Mouse (Mus musculus): ENCODE data around the gene Plekhb2. TPM values are rescaled to one million over a fixed set of nuclear protein-coding genes. Genes with fewer than 3 reads are reported as not detected.

The Plekhb2 gene
- 134 TPM for polyA plus RNA-seq (2021)

DNA sequence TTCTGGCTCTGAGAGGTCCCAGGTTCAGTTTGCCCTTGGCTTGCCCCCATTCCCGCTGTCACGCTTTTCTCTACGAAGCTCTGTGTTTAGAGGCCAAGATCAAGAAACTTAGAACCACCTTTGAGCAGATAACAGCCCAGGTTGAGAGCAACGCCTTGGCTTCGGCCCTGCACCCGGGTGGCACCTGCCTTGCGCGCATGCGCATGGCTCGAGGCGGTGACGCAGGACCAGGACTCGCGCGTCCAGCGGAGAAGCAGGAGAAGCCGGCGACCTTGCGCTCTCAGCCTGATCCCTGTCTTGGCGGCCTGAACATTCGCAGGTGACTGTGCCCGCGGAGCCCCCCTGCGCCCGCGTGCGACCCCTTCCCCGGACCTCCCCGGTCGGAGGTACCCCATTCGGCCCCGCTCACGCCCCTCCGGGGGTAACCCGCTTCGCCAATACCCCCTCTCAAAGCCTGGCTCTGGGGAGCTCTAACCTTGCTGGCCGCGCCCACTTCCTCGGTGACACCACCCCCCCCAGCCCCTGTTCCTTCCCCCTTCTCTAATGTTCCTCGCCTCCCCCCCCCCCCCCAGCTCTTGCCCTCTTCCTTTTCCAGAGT, at the start of gene Plekhb2:
Gene Plekhb2 (plus strand): TSS at position 232 of the 598 bp plus-strand sequence.
- POLR2A ChIA-PET, result interaction anchor here (3.3 kb wide), 1 partner anchor 8 kb away, joined by 14 read pairs; the partner anchor contains the start of gene Fam168b
- in situ Hi-C loops (cut with MboI; ENCODE audit: low pct_unique_long_range_greater_than_20kb), result loop anchor here (25.0 kb wide), 2 partner anchors 1088 to 1412 kb away; partner anchors contain the start of genes Bag2 and Neurl3
- CTCF ChIA-PET, result interaction anchor here (1.2 to 1.4 kb wide), 2 partner anchors 31 to 112 kb away, joined by 3 to 5 read pairs; no protein-coding TSS in a partner anchor
- DNase-seq (ENCODE audit: low read depth, low spot score) (no peak), ATAC-seq (peak; percentile 71)
- no peaks in the 10 kb centered on the region for H3K27me3 ChIP-seq
- TF ChIP-seq CTCF (IDR thresholded peaks at IDR 0.05), result no peak

- CTCF ChIA-PET, result interaction anchor here (0.9 kb wide), 1 partner anchor 50 kb away, joined by 3 read pairs; no protein-coding TSS in a partner anchor
- POLR2A ChIA-PET, result interaction anchor here (2.0 kb wide), 1 partner anchor 9 kb away, joined by 5 read pairs; no protein-coding TSS in a partner anchor
- H3K27me3 ChIP-seq, result no peaks in the 10 kb centered on the region
- DNase-seq (ENCODE audit: low read depth, low spot score), result no peak
- in situ Hi-C loops (cut with MboI; ENCODE audit: low pct_unique_long_range_greater_than_20kb), result no loop called here
- ATAC-seq, result peak; percentile 87
- no peak for TF ChIP-seq CTCF (IDR thresholded peaks at IDR 0.05)
These were observed 48.0 kb upstream of the Plekhb2 start for GRCm38 (mm10) chr1:34801616-34802289.

GRCm38 (mm10) chr1:34802290-34802642, 47.5 kb upstream of the Plekhb2 start:
- DNase-seq (ENCODE audit: low read depth, low spot score) (no peak), ATAC-seq (no peak)
- no peaks in the 10 kb centered on the region for H3K27me3 ChIP-seq
- TF ChIP-seq CTCF (IDR thresholded peaks at IDR 0.05), result no peak
- CTCF ChIA-PET, result interaction anchor here (0.9 kb wide), 1 partner anchor 49 kb away, joined by 3 read pairs; no protein-coding TSS in a partner anchor
- in situ Hi-C loops (cut with MboI; ENCODE audit: low pct_unique_long_range_greater_than_20kb), result no loop called here
- POLR2A ChIA-PET, result interaction anchor here (2.0 kb wide), 1 partner anchor 9 kb away, joined by 5 read pairs; no protein-coding TSS in a partner anchor

GRCm38 (mm10) chr1:34804863-34805262, 44.9 kb upstream of the Plekhb2 start:
- DNase-seq (ENCODE audit: low read depth, low spot score), result no peak
- ChIA-PET POLR2A (no interaction called here), CTCF (no interaction called here)
- no peak for ATAC-seq
- H3K27me3 ChIP-seq, result no peaks in the 10 kb centered on the region
- no peak for TF ChIP-seq CTCF (IDR thresholded peaks at IDR 0.05)
- in situ Hi-C loops (cut with MboI; ENCODE audit: low pct_unique_long_range_greater_than_20kb), result no loop called here

GRCm38 (mm10) chr1:34805931-34806520, 43.8 kb upstream of the Plekhb2 start:
- ATAC-seq (no peak), DNase-seq (ENCODE audit: low read depth, low spot score) (no peak)
- ChIA-PET POLR2A (no interaction called here), CTCF (no interaction called here)
- no peak for TF ChIP-seq CTCF (IDR thresholded peaks at IDR 0.05)
- no peaks in the 10 kb centered on the region for H3K27me3 ChIP-seq
- in situ Hi-C loops (cut with MboI; ENCODE audit: low pct_unique_long_range_greater_than_20kb), result no loop called here

GRCm38 (mm10) chr1:34808445-34808844, 41.3 kb upstream of the Plekhb2 start:
- H3K27me3 ChIP-seq, result no peaks in the 10 kb centered on the region
- TF ChIP-seq CTCF (IDR thresholded peaks at IDR 0.05), result no peak
- in situ Hi-C loops (cut with MboI; ENCODE audit: low pct_unique_long_range_greater_than_20kb), result no loop called here
- ChIA-PET POLR2A (interaction anchor here (0.6 kb wide), 1 partner anchor 1371 kb away, joined by 8 read pairs; no protein-coding TSS in a partner anchor), CTCF (no interaction called here)
- no peak for ATAC-seq
- no peak for DNase-seq (ENCODE audit: low read depth, low spot score)

DNA sequence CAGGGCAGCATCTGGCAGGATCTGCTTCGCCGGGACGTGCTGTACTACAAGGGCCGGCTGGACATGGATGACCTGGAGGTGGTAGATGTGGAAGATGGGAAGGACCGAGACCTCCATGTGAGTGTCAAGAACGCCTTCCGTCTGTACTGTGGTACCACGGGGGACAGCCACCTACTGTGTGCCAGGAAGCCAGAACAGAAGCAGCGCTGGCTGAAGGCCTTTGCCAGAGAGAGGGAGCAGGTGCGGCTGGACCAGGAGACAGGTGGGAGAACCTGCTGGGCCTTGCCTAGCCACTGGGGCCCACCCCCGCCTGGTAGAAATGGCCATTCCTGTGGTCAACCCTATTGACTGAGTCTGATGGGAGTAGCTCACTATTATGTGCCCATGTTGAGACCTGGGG, 39.5 kb upstream of the Plekhb2 start:
- no peak for ATAC-seq
- no peak for DNase-seq (ENCODE audit: low read depth, low spot score)
- ChIA-PET POLR2A (no interaction called here), CTCF (interaction anchor here (0.7 to 1.2 kb wide), 2 partner anchors 32 to 57 kb away, joined by 3 read pairs; no protein-coding TSS in a partner anchor)
- no peak for TF ChIP-seq CTCF (IDR thresholded peaks at IDR 0.05)
- in situ Hi-C loops (cut with MboI; ENCODE audit: low pct_unique_long_range_greater_than_20kb), result no loop called here
- H3K27me3 ChIP-seq, result no peaks in the 10 kb centered on the region

DNA sequence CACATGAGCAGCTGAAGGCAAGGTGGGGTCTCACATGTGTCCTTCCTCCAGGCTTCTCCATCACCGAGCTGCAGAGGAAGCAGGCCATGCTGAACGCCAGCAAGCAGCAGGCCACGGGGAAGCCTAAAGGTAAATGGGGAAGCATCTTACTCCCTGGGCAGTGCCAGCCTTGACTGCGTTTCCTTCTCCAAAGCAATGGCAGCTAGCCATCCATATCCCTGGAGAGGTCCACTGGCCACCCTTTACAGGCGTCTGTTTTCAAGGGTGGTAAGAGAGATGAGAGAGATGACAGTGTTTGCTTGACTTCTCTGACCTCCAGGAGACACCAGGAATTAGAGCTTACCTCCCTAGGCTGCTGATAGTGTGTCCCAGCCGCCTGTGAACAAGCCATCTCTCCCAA, 38.7 kb upstream of the Plekhb2 start:
- CTCF ChIA-PET, result no interaction called here
- ATAC-seq, result no peak
- TF ChIP-seq CTCF (IDR thresholded peaks at IDR 0.05), result no peak
- no peak for DNase-seq (ENCODE audit: low read depth, low spot score)
- no peaks in the 10 kb centered on the region for H3K27me3 ChIP-seq
- in situ Hi-C loops (cut with MboI; ENCODE audit: low pct_unique_long_range_greater_than_20kb), result no loop called here
- POLR2A ChIA-PET, result no interaction called here

DNA sequence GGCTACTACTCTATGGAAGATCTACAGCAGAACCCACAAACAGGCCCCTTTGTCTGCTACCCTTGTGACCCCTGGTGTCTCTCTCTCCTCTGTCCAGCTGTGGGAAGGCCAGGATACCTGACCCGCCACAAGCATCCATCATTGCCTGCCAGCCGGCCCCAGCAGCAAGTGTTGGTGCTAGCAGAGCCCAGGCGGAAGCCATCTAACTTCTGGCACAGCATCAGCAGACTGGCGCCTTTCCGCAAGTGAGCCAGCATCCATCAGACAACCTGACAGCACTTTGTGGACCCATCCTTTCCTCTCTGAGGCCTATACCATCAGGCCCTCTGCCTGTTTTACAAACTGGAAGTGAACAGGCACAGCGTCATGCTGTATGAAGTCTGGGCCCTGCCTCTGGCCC, 38.2 kb upstream of the Plekhb2 start:
- ChIA-PET CTCF (no interaction called here), POLR2A (no interaction called here)
- ATAC-seq (no peak), DNase-seq (ENCODE audit: low read depth, low spot score) (no peak)
- in situ Hi-C loops (cut with MboI; ENCODE audit: low pct_unique_long_range_greater_than_20kb), result no loop called here
- no peaks in the 10 kb centered on the region for H3K27me3 ChIP-seq
- TF ChIP-seq CTCF (IDR thresholded peaks at IDR 0.05), result no peak

GRCm38 (mm10) chr1:34812407-34813247, 37.1 kb upstream of the Plekhb2 start:
- ATAC-seq (no peak), DNase-seq (ENCODE audit: low read depth, low spot score) (no peak)
- ChIA-PET CTCF (no interaction called here), POLR2A (interaction anchor here (0.6 kb wide), 1 partner anchor 19 kb away, joined by 3 read pairs; no protein-coding TSS in a partner anchor)
- H3K27me3 ChIP-seq, result no peaks in the 10 kb centered on the region
- no peak for TF ChIP-seq CTCF (IDR thresholded peaks at IDR 0.05)
- in situ Hi-C loops (cut with MboI; ENCODE audit: low pct_unique_long_range_greater_than_20kb), result no loop called here

Measured in Patski (cell line).